Mouse (Mus musculus): ENCODE data around the gene Vrk3.
"Not testable (repeated sequence)": the region's sequence is repeated elsewhere in the genome, so short reads cannot be mapped to it uniquely, and the experiment has no call there.

Gene Vrk3

DNA sequence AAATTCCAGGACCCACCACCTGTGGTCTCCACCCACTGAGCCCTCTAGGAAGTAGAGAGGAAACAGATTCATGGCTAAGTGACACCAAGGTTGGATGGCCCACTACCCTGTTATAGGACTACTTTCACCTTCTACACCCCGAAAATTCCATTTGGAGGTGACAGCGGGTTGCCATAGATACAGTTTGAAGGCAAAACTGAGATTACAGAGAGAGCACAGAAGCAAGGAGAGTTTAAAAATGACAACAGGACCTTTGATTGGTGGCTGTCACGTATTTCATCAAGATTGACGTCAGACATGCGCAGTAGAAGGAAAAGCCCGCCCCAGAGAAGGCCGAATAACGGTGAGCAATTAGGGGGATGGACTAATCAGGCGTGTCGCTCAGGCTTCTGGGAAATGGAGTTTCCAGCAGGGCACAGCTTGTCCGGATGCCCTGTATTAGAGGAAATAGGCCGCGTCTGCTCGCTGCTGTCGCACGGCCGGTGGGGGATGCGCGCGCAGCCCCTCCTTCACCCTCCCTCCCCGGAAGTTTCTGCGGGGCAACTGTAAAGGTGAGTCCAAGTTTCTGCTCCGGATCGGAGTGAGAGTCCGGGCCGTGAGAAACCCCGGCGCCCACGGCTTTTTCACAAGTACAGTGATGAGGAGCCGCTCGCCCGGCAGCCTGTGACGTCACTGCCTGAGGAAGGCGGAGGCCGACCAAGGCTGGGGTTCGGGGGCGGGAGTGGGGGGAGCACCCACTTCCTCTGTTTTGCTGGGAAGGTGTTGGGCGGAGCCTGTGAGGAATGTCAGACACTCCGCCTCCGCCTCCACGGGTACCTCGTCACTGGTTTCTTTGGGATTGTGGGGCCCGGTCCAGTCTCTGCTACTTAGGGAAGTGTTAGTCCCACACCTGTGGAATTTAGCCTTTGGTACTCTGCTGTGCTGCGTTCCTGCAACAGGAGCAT lies at the start of gene Vrk3:
Vrk3 (plus strand) TSS at position 313 of the 944 bp plus-strand sequence.
- DNase-seq (ENCODE audit: low read depth) = peak; percentile 96

DNA sequence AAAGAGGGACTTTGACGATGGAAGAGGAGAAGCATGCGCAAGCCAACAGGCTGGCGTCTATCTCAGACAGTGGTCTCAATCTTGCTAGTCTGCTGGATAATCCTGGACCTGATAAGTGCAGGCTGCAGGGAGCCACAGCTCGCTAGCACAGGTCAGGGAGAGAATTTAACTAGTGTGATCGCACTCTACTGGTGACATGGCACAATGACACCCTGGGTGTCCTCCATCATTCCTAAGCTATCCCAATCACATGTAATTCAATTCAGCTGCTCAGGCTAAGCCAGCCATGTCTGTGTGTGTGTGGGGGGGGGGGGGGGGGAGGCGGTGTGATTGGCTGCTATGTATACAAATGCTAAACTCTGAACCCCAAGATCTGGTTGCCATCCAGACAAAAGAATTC lies 46.3 kb upstream of the Vrk3 start:
- DNase-seq (ENCODE audit: low read depth) = peak; percentile 10

DNA sequence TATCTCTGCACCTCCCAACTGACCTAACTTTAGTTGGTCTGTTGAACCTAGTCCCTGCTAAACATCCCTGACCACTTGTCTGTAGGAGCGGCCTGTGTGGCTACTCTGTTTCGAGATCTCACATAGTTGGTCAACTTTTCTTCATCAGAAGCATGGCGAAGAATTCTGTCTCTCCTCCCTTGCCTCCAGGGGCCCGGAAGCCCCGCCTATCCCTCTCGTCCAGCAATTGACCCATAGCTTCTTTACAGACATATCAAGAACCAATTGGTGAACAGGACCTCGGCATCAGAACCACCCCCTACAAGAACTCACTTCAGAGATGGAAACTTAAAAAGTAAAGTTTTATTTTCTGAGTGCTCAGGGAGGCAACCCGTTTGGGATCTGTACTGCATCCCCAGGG lies 45.2 kb upstream of the Vrk3 start:
- DNase-seq (ENCODE audit: low read depth) = no peak

DNA sequence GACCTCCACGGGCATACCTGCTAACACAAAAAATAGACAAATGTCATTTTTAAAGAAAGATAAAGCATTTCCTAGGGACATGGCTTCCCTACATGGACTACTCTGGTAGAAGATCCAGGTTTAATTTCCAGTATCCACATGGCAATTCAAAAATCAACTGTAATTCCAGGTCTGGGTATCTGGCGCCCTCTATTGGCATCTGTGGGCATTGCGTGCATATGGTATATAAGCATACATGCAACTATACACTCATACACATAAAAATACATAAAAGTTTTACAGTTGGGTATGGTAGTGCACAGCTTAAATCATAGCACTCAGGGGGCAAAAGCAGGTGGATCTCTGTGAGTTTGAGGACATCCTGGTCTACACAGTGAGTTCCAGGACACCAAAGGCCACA lies 43.9 kb upstream of the Vrk3 start:
- no peak for DNase-seq (ENCODE audit: low read depth)

DNA sequence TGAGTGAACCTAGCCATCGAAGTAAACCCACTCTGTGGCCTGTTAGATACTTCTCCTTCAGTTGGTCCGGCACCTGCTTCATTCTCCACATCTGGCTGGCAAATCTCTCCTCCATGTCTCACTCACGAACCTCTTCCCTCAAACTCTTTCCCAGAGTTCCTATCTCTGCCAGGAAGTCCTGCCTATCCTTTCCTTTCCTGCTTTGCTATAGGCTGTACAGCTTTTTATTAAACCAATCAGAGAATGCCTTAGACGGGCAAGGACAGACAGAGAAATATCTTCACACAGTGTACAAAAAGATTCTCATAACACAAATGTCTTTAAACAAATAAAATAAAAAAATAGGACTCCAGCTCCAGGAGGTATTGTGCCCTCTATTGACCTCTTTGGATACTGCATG lies 43.1 kb upstream of the Vrk3 start:
- DNase-seq (ENCODE audit: low read depth) = no peak

DNA sequence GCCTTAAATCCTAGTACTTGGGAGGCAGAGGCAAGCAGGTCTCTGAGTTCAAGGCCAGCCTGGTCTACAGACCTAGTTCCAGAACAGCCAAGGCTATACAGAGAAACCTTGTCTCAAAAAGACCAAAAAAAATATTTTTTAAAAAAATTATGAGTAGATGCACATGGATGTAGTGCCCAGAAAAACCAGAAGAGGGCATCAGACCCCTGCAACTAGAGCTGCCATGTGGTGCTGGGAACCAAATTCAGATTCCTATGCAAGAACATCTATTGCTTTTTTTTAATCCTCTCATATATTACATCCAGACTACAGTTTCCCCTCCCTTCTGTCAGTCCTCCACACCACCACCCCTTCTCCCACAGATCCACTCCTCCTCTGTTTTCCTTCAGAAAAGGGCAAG lies 41.9 kb upstream of the Vrk3 start:
- DNase-seq (ENCODE audit: low read depth) = no peak

DNA sequence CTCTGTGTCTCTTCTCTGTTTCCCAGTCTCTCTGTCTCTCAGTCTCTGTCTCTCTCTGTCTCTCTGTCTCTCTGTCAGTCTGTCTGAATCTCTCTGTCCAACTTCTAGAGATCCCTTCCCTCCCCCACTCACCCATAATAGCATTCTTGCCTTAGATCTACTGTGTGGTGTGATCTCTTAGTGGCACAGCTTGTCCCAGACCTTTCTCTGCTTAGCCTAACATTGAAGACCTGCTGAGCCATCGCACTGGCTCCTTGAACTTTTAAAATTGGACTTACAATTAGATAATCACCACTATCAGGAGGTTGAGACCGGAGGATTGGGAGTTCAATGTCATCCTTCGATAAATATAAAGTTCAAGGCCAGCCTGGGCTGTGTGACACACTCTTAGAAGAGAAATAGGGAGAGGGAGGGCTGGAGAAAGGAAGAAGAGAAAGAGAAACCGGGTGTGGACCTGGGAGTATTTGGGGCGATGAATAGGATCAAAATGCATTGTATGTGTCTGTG lies 41.0 kb upstream of the Vrk3 start:
- no peak for DNase-seq (ENCODE audit: low read depth)

DNA sequence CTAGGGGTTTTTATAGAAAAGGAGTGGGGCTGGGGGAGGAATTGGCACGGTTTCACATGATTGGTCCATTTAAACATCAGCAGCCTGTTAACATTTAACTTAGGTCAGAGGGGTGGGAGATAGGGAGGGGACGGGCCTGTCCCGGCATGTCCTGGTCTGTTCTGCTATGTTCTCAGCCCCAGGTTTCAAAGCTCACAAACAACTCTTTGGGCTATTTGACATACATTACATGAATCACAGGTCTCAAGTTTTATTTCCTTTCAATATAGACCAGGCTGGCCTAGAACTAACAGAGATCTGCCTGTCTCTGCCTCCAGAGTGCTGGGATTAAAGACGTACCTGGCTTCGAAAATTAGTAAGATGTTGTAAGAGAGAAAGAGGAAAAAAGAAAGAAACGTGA lies 40.1 kb upstream of the Vrk3 start:
- not testable (repeated sequence) for DNase-seq (ENCODE audit: low read depth)

DNA sequence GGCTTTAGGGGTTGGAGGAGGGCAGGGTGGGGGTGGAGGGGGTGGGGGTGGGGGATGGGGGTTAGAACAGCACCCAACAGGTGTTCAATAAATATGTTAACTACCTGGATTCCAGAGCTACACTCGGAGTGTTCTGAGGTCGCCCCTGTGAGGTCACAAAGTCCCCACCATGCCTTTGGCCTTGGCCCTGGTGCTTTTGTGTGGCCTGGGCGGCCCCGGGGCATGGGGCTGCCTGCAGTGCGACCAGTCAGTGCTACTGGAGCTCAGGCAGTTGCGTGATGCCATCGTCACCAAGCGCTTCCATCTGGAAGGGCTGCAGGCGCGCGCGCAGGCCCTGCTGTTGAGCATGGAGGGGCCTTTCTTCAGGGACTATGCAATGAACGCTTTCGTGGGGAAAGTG lies 39.6 kb upstream of the Vrk3 start, which contains the start of gene Izumo2:
Izumo2 (plus strand) TSS at position 169 of the 400 bp plus-strand sequence.
- no peak for DNase-seq (ENCODE audit: low read depth)

DNA sequence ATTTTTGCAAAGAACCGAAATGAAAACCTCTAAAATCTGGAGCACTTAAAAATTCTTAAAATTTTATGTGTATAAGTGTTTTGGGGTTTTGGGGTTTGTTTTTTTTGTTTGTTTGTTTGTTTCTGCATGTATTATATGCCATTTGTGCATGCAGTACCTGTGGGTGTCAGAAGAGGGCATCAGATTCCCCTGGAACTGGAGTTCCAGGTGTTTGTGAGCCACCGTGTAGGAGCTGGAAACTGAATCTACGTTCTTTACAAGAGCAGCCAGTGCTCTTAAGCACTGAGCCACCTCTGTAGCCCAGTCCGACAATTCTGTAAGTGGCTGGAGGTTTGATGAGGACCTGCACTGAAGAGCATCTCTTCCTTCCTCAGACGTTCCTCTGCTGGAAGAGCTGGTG lies 38.3 kb upstream of the Vrk3 start:
- no peak for DNase-seq (ENCODE audit: low read depth)

DNA sequence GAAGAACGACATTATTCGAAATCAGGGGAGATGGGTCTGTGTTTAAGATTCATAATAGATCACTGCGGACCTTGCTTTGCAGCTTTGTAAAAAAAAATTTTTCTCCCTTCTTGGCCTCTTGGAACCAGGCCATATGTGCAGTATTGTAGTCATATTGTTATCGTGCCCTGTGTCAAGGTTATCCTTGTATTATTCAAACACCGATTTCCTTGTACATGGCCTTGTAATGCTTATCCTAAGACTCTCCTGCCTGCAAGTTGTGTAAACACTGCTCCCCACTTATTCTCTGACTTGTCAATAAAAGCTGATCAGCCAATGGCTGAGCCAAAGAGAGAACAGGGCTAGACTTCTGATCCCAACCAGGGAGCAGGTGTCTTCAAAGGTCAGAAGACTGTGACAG lies 26.2 kb upstream of the Vrk3 start:
- no peak for DNase-seq (ENCODE audit: low read depth)

DNA sequence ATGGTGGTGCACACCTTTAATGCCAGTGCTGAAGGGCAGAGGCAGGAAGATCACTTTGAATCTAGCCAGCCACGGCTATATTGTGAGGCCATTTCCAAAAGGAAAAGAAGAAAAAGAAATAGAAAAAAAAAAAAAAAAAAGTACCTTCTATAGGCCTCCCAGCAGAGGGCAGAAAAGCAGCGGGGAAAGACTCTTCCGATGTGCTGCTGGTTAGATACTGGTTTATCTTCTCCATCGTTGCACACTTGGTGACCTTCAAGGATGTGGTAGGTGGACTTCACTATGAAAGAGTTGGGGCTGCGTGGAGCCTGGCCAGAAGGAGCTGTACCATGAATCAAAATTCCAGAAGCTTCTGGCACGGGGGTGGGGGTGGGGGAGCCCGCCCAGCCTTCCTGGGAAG lies 23.9 kb upstream of the Vrk3 start:
- DNase-seq (ENCODE audit: low read depth) = no peak

DNA sequence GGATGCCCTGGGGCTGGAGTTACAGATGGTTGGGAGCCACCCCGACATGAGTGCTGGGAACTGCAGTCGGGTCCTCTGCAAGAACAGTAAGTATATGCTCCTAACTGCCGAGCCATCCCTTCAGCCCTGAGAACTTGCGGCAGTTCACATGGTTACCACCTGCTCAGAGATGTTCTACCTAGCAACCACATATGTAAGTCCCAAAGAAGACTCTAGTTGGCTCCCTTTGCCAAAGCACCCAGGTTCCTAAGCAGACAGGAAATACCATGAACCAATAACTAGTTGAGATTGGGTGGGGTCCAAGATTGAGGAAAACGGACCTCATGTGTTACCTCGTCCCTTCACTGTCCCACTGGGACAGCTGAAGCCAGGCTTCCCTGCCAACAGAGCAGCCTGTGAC lies 21.9 kb upstream of the Vrk3 start:
- DNase-seq (ENCODE audit: low read depth) = no peak

DNA sequence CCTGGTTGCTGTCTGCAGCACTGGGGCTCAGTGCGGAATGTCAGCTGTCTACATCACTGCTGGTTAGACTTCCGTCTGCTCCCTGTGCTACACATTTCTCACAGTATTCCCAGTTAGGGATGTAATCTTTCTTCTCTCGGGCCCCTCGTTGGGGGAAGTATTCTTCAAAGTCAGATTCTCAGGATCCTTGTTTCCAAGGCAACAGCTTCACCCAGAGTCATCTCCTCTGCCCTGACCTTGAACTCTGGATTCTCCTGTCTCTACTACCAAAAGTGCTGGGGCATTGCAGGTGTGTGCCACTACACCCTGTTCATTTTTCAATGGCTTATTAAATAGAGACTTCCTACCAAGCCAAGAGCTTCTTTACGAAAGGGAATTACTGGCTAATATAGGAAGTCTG lies 21.1 kb upstream of the Vrk3 start:
- no peak for DNase-seq (ENCODE audit: low read depth)

DNA sequence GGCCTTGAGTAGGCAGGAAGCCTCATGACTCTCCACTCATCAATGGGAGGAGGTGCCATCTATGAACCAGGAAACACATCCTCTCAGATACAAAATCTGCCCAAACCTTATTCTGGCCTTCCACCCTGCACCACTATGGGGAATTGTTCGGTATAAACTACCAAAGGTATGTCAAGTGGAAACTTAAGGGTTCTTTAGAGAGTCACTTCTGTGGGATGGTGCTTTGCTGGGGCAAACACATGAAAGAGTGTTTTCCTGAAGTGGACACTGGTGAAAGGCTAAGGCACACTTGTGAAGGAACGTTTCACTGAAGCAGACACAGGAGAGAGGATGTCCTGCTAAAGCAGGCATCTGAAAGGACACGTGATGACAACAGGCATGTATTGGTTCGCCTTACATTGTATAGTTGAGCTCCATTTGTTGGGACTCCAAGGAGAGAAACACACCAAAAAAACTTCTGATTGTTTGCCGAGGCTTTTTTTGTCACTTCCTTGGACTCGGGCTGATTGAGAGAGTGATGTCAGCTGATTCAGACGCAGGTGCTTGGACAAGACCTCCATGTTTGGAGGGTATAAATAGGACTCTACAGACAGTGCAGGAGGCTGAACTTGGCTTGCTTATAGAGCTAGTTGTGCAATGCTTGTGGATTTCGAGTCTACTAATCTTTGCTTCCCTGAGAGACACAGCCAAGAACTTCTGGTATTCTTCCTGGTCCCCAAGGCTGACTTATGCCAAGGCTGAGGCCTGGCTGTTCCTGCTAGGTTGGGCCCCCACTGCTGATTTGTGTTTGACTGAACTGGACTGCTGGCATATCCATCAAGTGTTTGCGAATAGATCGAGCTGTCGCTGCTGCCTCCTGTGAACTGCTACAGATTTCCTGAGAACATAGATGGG lies 19.9 kb upstream of the Vrk3 start:
- DNase-seq (ENCODE audit: low read depth) = no peak

DNA sequence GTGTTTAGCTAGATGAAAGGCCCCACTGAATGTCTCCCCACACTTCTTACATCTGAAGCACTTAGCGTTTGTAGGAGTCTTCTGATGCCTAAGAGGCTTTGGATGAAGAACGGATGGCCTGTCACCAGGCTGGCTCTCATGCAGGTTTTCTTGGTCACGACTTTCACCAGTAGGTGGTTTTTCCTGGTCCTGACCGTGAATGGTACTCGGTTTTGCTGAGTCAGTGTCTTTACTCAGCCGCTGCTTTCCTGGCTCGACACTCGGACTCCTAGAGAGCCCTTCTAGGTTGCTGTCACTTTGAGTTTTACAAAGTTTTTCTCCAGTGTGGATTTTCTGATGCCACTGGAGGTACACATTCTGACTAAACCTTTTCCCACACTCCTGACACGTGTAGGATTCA lies 14.5 kb upstream of the Vrk3 start:
- DNase-seq (ENCODE audit: low read depth) = no peak

DNA sequence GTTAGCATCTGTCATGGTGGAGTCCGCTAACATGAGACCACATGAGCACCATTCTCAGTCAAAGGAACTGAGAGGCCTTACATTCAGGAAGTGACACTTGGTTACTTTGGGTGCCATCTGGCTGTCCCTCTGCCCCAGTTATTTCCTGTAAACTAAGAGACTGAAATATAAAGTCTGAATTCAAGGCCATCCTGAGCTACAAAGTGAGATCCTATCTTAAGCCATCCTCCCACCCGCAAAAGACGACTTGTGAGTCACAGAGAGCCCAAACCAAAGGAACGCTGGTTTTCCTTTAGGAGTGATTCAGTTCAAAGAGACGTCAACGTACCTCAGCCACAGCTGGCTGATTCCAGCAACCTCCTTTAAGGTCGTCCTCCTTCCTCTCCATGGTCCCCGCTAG lies 6.9 kb upstream of the Vrk3 start:
- DNase-seq (ENCODE audit: low read depth) = no peak

DNA sequence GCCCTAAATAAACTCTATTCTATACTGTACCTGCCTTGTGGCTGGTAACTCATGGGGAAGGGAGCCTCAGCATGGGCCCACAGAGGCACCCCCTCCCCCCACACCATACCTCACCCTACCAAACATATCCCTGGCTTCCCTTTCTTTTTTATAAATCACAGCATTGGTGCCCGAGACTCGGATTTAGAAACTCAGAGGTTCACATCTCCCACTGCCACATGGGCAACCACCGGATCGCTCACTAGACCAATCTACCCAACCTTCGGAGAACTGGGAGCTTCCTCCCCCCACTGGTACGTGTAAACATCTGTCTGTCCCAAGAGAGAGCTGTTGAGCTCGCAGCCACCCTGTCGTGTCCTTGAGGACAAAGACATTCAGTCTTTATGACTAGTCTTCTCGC lies 3.9 kb upstream of the Vrk3 start:
- DNase-seq (ENCODE audit: low read depth) = no peak

DNA sequence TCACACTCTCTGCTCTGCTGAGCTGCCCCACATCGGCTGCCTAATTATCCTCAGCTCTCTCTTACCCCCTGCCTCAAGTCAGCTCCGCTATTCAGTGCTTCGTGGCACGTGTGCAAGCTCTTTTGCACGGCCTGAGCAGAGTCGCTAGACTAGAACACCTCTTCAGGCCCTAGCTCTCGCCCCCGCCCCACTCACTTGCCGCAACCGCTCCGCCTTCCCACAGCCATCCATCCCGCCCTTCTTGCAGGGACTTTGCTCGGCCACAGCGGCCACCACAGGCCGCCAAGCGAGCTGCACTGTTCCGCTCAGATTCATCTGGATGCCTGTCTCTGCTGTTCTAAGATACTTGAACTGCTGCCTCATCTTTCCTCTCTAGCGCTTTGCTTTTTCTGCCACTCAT lies 3.1 kb upstream of the Vrk3 start:
- DNase-seq (ENCODE audit: low read depth) = peak; percentile 46

DNA sequence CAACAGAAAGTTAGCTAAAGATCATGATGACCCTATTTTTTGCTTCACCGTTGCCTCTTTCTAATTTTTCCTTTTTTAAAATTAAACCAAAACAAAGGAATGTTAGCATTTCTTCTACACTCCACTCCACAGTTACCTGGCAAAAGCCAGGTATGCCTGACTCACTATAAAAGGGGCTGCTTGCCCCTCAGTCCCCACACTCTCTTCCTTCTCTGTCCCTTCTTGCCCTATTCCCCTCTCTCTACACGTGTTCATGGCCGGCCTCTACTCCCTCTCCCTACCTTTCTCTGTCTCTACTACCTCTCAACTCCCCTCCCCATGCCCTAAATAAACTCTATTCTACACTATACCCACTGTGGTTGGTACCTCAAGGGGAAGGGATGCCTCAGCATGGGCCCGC lies 1.1 kb upstream of the Vrk3 start:
- no peak for DNase-seq (ENCODE audit: low read depth)

DNA sequence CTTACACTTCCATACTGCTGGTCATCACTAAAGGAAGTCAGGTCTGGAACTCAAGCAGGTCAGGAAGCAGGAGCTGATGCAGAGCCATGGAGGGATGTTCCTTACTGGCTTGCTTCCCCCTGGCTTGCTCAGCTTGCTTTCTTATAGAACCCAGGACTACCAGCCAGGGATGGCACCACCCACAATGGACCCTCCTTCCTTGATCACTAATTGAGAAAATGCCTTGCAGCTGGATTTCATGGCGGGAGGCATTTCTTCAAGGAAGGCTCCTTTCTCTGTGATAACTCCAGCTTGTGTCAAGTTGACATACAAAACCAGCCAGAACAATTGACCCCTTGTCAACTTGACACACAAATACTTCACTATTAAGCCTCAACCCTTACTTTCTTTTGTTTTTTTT lies 2.7 kb downstream of the Vrk3 start, which contains the start of gene Zfp473:
Zfp473 (minus strand) TSS at position 101 of the 400 bp plus-strand sequence.
- DNase-seq (ENCODE audit: low read depth) = not testable (repeated sequence)

DNA sequence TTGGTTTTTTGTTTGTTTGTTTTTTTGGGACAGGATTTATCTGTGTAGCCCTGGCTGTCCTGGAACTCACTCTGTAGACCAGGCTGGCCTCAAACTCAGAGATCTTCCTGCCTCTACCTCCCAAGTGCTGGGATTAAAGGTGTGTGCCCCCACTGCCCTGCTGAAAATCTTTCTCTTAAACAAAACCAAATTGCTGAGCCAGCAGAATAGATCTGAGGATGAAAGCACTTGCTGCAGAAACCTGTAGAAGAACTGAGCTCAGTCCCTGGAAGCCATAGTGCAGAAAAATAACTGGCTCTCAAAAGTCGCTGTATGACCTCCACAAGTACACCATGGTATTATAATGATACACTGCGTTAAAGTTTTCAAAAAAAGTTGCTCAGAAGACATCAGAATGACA lies 9.0 kb downstream of the Vrk3 start:
- no peak for DNase-seq (ENCODE audit: low read depth)

DNA sequence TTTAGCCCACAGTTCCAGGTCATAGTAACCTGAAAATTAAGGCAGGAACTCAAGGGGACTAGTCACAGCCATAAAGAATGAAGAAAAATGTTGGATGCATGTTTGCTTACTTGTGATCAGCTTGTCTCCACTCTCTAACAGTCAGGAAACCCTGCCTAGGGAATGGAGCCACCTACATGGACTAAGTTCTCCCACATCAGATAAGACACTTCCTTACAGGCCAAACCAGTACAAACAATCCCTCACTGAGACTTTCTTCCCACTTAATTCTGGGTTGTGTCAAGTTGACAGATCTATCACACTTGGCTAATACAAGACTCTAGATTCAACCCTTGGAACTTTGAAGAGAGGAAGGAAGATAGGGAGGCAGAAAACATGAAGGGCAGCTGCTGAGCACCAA lies 12.2 kb downstream of the Vrk3 start:
- DNase-seq (ENCODE audit: low read depth) = no peak

All from fibroblast of lung, adult 2 months (primary cell).